Mouse (Mus musculus) erythroid progenitor cell, adult 5-6 weeks (primary cell): ENCODE data around the gene Hist1h3f. TPM values are rescaled to one million over a fixed set of nuclear protein-coding genes. Genes with fewer than 3 reads are reported as not detected.
"Not testable (repeated sequence)": the region's sequence is repeated elsewhere in the genome, so short reads cannot be mapped to it uniquely, and the experiment has no call there.

Experiments
- ATAC-seq: replicated peaks from 2 replicates; pipeline ENCODE4 v1.8.0; 2016; ENCODE audit warnings: moderate number of reproducible peaks, mild to moderate bottlenecking, moderate TSS enrichment, inconsistent platforms; ENCODE audit not compliant: poor library complexity, low FRiP score, severe bottlenecking
- total RNA-seq, 2 experiments: library from RNA; stranded (forward) in 1 of 2; stranded (reverse) in 1 of 2; fragments of 150-400 nt in 1 of 2; fragments of 186-747, 209-891 nt in 1 of 2; gene quantifications; 2 replicates each; pipeline versions ENCODE4 v1.2.3 to v1.2.4; 2015 to 2017; ENCODE audit warnings: low replicate concordance in 2 of 2

Hist1h3f gene
- total RNA-seq, 2 experiments from 2014 or later, result 158 to 262 TPM

DNA sequence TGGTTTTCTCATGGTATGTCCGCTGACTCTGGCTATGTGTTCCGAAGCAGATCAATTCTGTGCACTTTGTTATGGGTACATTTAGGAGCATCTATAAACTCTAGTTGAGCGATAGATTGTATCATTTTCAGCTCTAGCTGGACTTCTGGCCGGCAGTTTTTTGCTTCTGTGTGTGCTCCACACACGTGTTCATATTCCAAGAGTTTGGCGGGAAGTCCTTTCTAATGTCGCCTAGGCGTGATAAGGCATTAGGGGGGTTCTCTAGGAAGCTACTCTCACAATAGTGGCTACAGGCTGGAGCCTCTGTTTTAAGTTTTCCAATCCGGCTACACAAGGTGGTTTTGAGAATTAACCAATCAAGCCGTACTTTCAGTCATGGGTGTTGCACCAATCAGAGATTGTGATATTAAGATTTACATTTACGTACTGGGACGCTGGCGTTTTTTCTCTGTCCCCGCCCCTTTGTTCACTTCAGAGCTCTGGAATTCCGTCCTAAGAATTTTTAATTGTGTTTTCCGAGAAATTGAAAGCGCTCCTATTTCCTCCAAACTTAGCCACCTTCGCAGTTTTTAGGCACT, 12.1 kb downstream of the Hist1h3f start:
- ATAC-seq, result peak; percentile 62

- ATAC-seq, result no peak
These were observed 13.1 kb downstream of the Hist1h3f start for GRCm38 (mm10) chr13:23556906-23557305.

GRCm38 (mm10) chr13:23560699-23561098, 16.8 kb downstream of the Hist1h3f start:
- ATAC-seq, result not testable (repeated sequence)

DNA sequence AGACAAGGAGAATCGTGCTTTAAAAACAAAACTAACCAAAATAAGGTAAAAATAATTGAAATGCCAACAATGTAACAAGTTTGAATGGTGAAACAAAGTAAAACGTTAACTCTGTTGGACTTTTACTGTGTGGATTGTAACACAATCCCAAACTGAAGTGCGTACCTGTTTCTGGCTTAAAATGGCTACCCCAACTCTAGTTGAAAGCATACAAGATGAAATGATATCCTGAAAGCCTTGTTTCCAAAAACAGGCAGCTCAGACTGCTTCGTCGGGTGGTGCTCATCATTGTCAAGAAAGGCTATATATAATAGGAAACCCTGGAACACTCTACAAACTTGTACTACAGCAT, 17.7 kb downstream of the Hist1h3f start:
- ATAC-seq, result peak; percentile 53

DNA sequence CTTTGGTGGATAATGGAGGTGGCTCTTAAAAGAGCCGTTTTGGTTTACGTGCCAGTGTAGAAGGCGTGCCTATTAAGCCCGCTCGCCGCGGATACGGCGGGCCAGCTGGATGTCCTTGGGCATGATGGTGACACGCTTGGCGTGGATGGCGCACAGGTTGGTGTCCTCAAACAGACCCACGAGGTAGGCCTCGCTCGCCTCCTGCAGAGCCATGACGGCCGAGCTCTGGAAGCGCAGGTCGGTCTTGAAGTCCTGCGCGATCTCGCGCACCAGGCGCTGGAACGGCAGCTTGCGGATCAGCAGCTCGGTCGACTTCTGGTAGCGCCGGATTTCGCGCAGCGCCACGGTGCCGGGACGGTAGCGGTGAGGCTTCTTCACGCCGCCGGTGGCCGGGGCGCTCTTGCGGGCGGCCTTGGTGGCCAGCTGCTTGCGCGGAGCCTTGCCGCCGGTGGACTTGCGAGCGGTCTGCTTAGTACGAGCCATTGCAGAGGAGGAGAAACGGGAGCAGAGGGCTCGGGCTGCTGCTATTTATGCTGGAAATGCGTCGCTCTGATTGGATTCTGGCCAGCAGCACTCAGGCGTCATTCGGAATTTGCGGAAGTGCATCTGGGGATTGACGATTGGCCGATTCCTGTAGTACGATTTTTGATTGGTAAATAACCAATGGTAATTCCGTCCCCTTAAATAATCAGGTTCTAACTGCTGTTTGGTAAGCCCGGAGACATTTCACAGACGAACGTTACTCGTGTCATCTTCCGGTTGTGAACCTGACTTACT, 18.2 kb downstream of the Hist1h3f start, which contains the start of gene Hist1h3e:
Hist1h3e (minus strand) TSS at position 487 of the 777 bp plus-strand sequence.
- peak; percentile 86 for ATAC-seq

- ATAC-seq, result peak; percentile 68
These were observed 19.0 kb downstream of the Hist1h3f start for GRCm38 (mm10) chr13:23562699-23563462.

GRCm38 (mm10) chr13:23564482-23564881, 20.6 kb downstream of the Hist1h3f start:
- no peak for ATAC-seq

DNA sequence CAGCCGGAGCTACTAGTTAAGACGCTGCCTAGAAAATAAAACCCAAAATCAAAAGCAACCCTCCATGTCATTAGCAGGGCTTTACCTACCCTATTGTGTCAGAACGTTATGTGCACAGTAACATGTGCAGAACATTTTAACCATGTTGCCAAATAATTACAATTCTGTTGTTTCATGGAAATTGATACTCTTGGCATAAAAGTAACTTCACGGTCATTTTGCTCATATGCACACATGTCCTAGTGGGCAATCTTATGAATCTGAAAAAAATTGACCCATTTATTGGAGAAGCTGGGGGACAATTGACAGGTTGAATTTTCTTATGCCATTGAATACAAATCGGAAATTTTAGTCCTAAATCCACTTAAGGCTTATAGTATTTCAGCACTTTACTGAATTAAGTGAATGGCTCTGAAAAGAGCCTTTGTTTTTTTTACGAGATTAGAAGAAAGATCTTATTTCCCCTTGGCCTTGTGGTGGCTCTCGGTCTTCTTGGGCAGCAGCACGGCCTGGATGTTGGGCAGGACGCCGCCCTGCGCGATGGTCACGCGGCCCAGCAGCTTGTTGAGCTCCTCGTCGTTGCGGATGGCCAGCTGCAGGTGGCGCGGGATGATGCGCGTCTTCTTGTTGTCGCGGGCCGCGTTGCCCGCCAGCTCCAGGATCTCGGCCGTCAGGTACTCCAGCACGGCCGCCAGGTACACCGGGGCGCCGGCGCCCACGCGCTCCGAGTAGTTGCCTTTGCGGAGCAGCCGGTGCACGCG, 26.6 kb downstream of the Hist1h3f start:
- ATAC-seq, result not testable (repeated sequence)

DNA sequence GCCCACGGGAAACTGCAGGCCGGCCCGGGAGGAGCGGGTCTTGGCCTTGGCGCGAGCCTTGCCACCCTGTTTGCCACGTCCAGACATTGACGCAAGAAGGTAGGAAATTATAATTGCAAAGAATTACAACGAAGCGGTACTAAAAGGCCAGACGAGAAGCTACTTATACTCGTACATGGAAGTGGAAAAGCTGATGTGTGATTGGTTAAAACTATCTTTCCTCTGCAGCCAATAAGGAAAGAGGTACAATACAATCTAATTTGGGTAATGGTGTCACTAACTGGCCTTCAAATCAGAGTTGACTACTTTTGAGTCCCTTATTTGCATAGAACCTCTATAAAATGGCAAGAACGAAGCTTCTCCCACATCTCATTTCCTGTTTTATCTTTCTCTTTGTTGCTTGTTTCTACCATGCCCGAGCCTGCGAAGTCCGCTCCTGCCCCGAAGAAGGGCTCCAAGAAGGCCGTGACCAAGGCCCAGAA, 27.2 kb downstream of the Hist1h3f start, which contains the start of the genes Hist1h2ae and Hist1h2bg:
Hist1h2ae (minus strand) TSS at position 199 of the 482 bp plus-strand sequence.
Hist1h2bg (plus strand) TSS at position 375 of the 482 bp plus-strand sequence.
- ATAC-seq, result peak; percentile 73

GRCm38 (mm10) chr13:23571504-23572217, 27.8 kb downstream of the Hist1h3f start:
- ATAC-seq, result peak; percentile 13; the same call in 1 of the 2 replicates

- peak; percentile 13; the same call in 1 of the 2 replicates for ATAC-seq
These were observed 28.6 kb downstream of the Hist1h3f start for GRCm38 (mm10) chr13:23572218-23573033.

- not testable (repeated sequence) for ATAC-seq
These were observed 29.4 kb downstream of the Hist1h3f start for GRCm38 (mm10) chr13:23573034-23573897.

DNA sequence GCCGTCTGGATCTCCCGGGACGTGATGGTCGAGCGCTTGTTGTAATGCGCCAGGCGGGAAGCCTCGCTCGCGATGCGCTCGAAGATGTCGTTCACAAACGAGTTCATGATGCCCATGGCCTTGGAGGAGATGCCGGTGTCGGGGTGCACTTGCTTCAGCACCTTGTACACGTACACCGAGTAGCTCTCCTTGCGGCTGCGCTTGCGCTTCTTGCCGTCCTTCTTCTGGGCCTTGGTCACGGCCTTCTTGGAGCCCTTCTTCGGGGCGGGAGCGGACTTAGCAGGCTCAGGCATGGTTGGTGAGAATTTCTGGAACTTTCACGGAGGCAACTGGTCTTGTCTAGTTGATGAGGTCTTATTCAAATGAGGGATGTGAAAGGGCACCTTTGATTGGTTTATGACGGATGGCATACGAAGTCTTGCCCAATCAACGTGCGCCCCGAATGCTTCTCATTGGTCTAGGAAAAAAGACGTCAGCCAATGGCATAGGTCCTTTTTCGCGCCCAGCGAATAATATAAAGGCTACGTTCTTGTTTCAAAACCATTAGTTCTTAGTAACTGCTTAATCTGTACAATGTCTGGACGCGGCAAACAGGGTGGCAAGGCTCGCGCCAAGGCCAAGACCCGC, 30.2 kb downstream of the Hist1h3f start, which contains the start of the genes Hist1h2bf and Hist1h2ad:
Hist1h2bf (minus strand) TSS at position 299 of the 627 bp plus-strand sequence.
Hist1h2ad (plus strand) TSS at position 484 of the 627 bp plus-strand sequence.
- ATAC-seq, result peak; percentile 69

DNA sequence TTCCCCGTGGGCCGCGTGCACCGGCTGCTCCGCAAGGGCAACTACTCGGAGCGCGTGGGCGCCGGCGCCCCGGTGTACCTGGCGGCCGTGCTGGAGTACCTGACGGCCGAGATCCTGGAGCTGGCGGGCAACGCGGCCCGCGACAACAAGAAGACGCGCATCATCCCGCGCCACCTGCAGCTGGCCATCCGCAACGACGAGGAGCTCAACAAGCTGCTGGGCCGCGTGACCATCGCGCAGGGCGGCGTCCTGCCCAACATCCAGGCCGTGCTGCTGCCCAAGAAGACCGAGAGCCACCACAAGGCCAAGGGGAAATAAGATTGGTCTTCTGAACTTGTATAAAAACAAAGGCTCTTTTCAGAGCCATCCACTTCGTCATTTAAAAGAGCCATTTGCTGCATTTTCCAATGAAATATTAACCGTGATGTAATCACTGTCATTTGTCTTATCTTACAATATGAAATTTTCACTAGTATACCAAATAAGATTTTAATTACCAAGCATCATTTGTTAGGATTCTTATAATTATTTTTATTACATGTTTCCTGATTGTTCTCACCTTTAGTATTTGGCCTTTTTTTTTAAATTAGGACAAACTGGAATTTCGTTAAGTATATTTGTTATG, 30.8 kb downstream of the Hist1h3f start:
- ATAC-seq, result not testable (repeated sequence)

- ATAC-seq, result peak; percentile 55
These were observed 31.5 kb downstream of the Hist1h3f start, which contains the start of gene Hist1h3d for GRCm38 (mm10) chr13:23575271-23575851. Hist1h3d (plus strand) TSS chr13:23575763.
